Mouse (Mus musculus) small intestine, adult 10 weeks (tissue): ENCODE results near the gene Stk31. TPM values are rescaled to one million over a fixed set of nuclear protein-coding genes. Genes with fewer than 3 reads are reported as not detected.

Experiments
- polyA plus RNA-seq: library from polyadenylated mRNA; stranded (reverse); fragments of 350-450 nt; fragmentation: Illumina TruSeq; extraction: RNeasy Lipid Tissue Mini Kit (QIAGEN cat#74804); gene quantifications from one replicate; pipeline ENCODE4 v1.2.3, GENCODE M21; 2014; ENCODE audit warnings: low replicate concordance

Stk31 gene
- polyA plus RNA-seq, result not detected

DNA sequence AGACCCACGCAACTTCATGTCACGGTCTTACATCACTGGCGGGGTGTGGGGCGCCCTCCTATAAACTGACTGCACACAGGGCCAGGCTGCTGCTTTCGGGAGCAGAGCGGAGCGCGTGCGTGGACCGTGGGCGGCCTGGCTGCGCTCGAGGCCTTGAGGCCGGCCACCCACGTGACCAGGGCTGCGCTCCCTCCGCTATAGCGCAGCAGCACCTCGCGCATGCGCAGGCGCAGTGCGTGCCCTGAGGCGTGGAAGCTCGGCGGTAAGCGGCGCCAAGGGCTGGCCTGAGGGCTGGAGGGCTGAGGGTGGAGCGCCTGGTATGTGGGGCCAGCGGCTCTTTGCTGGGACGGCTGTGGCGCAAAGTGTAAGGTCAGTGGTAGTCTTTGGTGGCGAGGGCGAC is at the start of gene Stk31:
Stk31 (plus strand) TSS at position 289 of the 400 bp plus-strand sequence.

DNA sequence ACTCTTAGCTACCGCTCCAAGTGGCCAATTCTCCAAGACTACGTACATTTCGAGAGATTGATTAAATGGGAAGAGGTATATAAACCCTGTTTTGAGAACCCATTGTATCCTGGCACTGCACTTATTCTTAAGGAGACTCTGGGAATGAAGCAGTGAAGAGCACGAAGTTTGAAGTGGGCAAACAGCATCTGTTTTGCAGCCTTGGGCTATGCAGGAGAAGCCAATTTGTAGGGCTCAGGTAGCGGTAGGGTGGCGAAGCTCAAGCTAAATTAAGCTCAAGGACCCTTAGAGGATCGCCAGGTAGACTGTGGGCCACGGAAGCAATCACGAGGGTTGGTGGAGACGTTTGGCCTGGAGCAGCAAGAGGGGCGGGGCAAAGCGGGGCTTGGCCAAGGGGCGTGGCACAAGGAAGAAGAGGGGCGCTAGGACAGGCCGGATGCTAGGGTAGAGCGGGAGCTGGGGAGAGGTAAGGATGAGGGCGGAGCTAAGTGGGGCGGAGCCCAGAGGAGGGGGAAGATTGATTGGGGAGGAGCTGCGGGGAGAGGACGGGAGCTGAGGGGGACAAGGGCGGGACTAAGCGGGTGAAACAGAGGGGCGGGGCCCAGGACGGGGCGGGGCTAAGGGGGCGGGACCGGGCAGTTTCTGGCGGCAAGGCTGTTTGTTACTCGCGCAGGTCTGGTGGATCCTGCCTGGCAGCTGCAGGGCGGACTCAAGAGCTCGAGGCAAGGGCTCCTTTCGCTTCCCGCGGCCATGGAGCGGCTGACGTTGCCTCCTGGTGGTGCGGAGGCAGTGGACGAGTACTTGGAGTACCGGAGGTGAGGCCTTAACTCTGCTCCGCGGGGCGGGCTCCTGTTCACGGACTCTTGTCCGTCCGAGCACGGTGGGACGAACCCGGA is 28.0 kb upstream of the Stk31 start, which contains the start of gene Fam221a:
Fam221a (plus strand) TSS at position 581 of the 896 bp plus-strand sequence.

Other genes starting within 250 kb of the Stk31 start
- 0.52 TPM for gene Igf2bp3, start 180.6 kb upstream of the Stk31 start, polyA plus RNA-seq
- 201 TPM for gene Tra2a, start 131.6 kb upstream of the Stk31 start, polyA plus RNA-seq
- 4.9 TPM for gene Ccdc126, start 76.3 kb upstream of the Stk31 start, polyA plus RNA-seq
- 6.3 TPM for gene Fam221a, start 27.9 kb upstream of the Stk31 start, polyA plus RNA-seq